Mouse (Mus musculus): Measurements from ENCODE around the gene Rac1. TPM values are rescaled to one million over a fixed set of nuclear protein-coding genes. Genes with fewer than 3 reads are reported as not detected.

Gene Rac1
- polyA plus RNA-seq, 1 experiment from 2014 or later, result 385 TPM

DNA sequence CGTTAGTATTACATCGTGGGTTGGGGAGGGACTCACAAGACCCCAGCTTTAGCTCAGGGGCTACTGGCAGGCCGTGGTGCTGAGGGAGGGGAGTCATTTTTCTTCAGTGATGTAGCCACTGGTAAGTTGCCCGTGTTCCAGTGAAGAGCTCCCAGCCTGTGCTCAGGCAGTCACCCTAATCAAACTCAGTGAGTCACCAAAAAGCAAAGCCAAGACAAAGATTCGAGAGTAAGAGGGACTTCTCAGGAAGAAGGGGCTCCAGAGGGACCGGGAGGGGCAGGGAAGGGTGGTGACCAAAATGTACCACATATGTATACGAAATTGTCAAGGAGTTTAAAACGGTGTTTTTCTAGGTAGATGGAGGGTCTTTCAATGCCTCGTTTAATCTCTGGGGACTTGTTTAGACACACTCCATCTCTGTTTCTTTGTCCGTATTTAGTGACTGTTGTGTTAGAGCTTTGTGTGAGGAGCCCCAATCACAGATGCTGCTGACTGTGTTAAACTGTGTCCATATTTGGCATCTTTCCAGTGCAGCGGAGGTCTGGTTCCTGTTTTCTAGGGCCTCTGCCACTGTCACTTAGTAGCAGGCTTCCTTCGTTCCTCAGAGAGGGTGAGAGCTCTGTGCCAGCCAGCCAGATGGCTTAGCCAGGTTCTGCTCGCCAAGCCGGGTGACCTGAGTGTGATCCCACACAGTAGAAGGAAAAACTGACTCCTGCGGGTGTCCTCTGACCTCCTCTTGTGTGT is 57.2 kb downstream of the Rac1 start:
- ATAC-seq, result no peak
- WGBS, result 71% methylated on average over 15 of the region's 15 CpGs
- Histone ChIP-seq H3K4me2 (ENCODE audit: low read length) (no peak overlapping the region), H3K36me3 (ENCODE audit: control insufficient read depth, insufficient read depth) (peaks cover 16% of the 10 kb centered on the region), H3K27ac (ENCODE audit: low read length) (no peak overlapping the region), H3K4me1 (replicated peaks; ENCODE audit: control insufficient read depth, insufficient read depth, low read length) (peaks cover 4% of the 10 kb centered on the region), H3K4me3 (replicated peaks; ENCODE audit: low read length) (no peak overlapping the region), H3K9ac (replicated peaks; ENCODE audit: low read depth, low read length) (no peak overlapping the region), H3K9me3 (ENCODE audit: control insufficient read depth, low read length) (no peaks in the 10 kb centered on the region), H3K27me3 (replicated peaks; ENCODE audit: control insufficient read depth, insufficient read depth, low read length) (no peaks in the 10 kb centered on the region)

DNA sequence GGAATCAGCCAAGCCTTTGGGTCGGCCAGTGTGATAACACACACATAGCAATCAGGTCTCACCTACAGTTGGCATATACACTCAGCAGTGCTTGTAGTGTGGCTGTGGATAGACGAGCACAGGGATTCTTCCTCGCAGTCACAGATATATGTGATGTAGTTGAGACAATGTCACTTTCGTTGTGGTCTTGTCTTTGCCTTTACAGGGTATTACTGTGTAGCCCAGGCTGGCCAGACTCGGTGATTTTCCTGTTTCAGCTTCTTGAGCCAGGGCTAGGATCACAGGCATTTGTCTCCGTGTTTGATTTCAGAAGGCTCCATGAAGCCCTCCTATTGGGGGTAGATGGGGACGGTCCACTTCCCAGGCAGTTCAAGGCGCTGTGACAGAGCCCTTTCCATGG is 58.2 kb downstream of the Rac1 start:
- H3K27me3 ChIP-seq (replicated peaks; ENCODE audit: control insufficient read depth, insufficient read depth, low read length), result no peaks in the 10 kb centered on the region
- ATAC-seq, result no peak
- H3K9me3 ChIP-seq (ENCODE audit: control insufficient read depth, low read length), result no peaks in the 10 kb centered on the region
- H3K9ac ChIP-seq (replicated peaks; ENCODE audit: low read depth, low read length), result no peak overlapping the region
- 97% methylated on average over 8 of the region's 8 CpGs for WGBS
- peaks cover 8% of the 10 kb centered on the region for H3K36me3 ChIP-seq (ENCODE audit: control insufficient read depth, insufficient read depth)
- H3K4me3 ChIP-seq (replicated peaks; ENCODE audit: low read length), result no peak overlapping the region
- H3K4me1 ChIP-seq (replicated peaks; ENCODE audit: control insufficient read depth, insufficient read depth, low read length), result peaks cover 8% of the 10 kb centered on the region
- H3K27ac ChIP-seq (ENCODE audit: low read length), result no peak overlapping the region
- no peak overlapping the region for H3K4me2 ChIP-seq (ENCODE audit: low read length)

DNA sequence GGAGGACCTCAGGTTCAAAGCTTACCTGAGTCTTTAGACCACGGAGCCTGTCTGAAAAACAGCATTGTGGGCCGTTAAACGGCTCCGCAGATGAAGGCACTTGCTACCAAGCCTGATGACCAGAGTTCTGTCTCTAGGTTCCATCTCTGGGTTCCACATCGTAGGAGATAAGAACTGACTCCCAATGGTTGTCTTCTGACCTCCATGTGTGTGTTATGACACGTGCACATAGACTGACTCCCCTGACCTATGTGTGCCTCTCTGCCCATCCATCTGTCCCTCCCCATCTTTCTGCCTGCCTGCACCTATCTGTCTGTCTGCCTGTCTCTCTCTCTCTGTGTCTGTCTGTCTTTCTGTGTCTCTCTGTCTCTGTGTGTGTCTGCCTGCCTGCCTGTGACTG is 59.9 kb downstream of the Rac1 start:
- Histone ChIP-seq H3K9me3 (ENCODE audit: control insufficient read depth, low read length) (no peaks in the 10 kb centered on the region), H3K4me3 (replicated peaks; ENCODE audit: low read length) (no peak overlapping the region), H3K4me1 (replicated peaks; ENCODE audit: control insufficient read depth, insufficient read depth, low read length) (peaks cover 11% of the 10 kb centered on the region), H3K27me3 (replicated peaks; ENCODE audit: control insufficient read depth, insufficient read depth, low read length) (no peaks in the 10 kb centered on the region), H3K27ac (ENCODE audit: low read length) (no peak overlapping the region), H3K9ac (replicated peaks; ENCODE audit: low read depth, low read length) (no peak overlapping the region), H3K36me3 (ENCODE audit: control insufficient read depth, insufficient read depth) (peaks cover 8% of the 10 kb centered on the region), H3K4me2 (ENCODE audit: low read length) (no peak overlapping the region)
- WGBS, result 94% methylated on average over 6 of the region's 6 CpGs
- ATAC-seq, result no peak

DNA sequence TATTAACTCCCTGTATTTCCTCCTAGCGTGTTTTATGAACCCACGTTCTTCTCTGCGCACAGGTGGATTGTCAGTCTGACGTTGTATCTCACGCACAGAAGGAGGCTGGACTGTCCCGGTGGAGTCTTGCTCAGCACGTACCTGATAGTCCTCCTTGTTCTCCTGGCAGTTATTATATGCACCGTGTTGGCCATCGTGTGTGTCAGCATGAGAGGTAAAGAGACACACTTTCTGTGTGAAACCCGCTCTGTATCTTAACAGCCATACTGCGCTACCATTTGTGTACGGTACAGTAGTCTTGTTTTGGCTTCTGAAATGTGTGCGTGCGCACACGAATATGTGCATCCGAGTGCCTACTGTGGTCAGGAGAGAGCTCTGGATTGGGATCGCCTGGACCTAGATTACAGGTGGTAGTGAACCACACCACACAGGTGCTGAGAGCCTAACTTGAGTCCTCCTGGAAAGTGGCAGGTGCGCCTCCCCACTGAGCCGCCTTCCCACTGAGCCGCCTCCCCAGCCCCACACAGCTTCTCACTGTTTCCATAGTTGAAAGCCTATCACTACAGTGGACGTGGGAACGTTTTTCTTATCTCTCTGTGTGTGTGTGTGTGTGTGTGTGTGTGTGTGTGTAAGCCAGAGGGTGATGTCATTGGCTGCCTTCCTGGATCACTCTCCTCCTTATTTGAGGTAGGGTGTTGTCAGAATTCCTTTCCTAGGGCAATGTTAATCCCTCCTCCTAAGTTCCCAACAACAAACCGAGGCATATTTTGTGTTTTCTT is 60.8 kb downstream of the Rac1 start:
- no peaks in the 10 kb centered on the region for H3K27me3 ChIP-seq (replicated peaks; ENCODE audit: control insufficient read depth, insufficient read depth, low read length)
- H3K9ac ChIP-seq (replicated peaks; ENCODE audit: low read depth, low read length), result no peak overlapping the region
- H3K4me2 ChIP-seq (ENCODE audit: low read length), result no peak overlapping the region
- peaks cover 11% of the 10 kb centered on the region for H3K4me1 ChIP-seq (replicated peaks; ENCODE audit: control insufficient read depth, insufficient read depth, low read length)
- no peak for ATAC-seq
- H3K36me3 ChIP-seq (ENCODE audit: control insufficient read depth, insufficient read depth), result peaks cover 8% of the 10 kb centered on the region
- H3K4me3 ChIP-seq (replicated peaks; ENCODE audit: low read length), result no peak overlapping the region
- 91% methylated on average over 23 of the region's 23 CpGs for WGBS
- H3K9me3 ChIP-seq (ENCODE audit: control insufficient read depth, low read length), result no peaks in the 10 kb centered on the region
- H3K27ac ChIP-seq (ENCODE audit: low read length), result no peak overlapping the region

DNA sequence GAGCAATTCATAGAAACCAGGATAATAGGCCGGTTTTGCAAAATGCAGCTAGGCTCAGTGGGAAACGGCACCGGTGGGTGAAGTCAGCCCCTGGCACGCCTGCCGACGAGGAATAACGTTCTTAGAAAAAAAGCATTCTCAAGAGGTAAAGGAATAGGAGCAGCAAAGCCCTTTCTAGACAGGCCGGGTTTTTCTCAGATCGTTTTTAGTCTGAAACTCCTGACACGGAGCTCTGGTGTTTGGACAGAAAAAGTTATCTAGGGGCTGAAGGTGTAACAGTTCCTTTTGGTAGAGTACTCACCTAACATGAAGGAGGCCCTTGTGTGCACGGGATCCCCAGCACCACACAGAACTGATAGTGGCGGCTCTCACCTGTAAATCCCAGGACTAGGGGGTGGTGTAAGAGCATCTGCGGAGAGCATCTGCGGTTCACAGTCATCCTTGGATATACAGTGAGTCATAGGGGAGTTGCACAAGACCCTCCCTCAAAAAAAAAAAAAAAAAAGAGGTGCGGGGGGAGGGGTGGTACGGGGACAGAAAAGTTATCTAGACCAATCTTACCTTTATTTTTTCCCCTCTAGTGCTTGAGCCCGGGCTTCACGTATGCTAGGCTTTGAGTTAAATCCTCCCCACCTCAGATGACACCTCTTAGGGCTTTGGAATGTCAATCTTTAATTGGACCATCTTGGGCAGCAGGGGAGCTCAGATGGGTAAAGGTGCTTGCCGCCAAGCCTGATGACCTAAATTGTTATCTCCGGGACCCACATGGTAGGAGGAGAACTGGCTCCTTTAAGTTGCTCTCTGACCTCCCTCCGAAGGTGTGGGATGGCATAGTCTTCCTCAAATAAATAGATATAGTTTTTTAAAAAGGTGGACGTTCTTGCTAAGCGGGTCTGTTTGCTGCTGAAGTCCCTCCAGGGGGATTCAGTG is 62.4 kb downstream of the Rac1 start:
- no peak for ATAC-seq
- Histone ChIP-seq H3K27ac (ENCODE audit: low read length) (no peak overlapping the region), H3K27me3 (replicated peaks; ENCODE audit: control insufficient read depth, insufficient read depth, low read length) (no peaks in the 10 kb centered on the region), H3K36me3 (ENCODE audit: control insufficient read depth, insufficient read depth) (peaks cover 8% of the 10 kb centered on the region), H3K4me1 (replicated peaks; ENCODE audit: control insufficient read depth, insufficient read depth, low read length) (peaks cover 11% of the 10 kb centered on the region), H3K4me2 (ENCODE audit: low read length) (peak overlapping the region; percentile 68), H3K9ac (replicated peaks; ENCODE audit: low read depth, low read length) (peak overlapping the region; percentile 72), H3K4me3 (replicated peaks; ENCODE audit: low read length) (peak overlapping the region; percentile 65), H3K9me3 (ENCODE audit: control insufficient read depth, low read length) (no peaks in the 10 kb centered on the region)
- 33% methylated on average over 23 of the region's 23 CpGs for WGBS

DNA sequence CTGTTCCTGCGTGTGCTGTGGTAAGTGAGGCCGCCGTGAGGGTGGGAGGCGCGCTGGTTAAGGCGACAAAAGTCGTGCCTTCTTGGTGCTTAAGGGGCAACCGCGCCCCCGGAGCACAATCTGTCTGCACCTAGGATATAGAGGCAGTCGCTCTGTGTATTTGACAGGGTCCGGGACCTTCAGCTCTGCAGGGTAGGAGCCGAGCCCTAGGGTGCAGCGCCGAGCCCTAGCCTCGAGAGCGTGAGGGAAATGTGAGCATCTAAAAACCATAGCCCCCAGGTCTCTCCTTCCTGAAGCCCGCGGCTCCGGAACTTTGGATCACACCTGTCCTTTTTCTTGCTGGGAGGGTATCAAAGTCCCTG is 63.1 kb downstream of the Rac1 start:
- Histone ChIP-seq H3K27me3 (replicated peaks; ENCODE audit: control insufficient read depth, insufficient read depth, low read length) (no peaks in the 10 kb centered on the region), H3K4me3 (replicated peaks; ENCODE audit: low read length) (peak overlapping the region; percentile 65), H3K9ac (replicated peaks; ENCODE audit: low read depth, low read length) (peak overlapping the region; percentile 72), H3K9me3 (ENCODE audit: control insufficient read depth, low read length) (no peaks in the 10 kb centered on the region), H3K27ac (ENCODE audit: low read length) (peak overlapping the region; percentile 34), H3K36me3 (ENCODE audit: control insufficient read depth, insufficient read depth) (peaks cover 6% of the 10 kb centered on the region), H3K4me2 (ENCODE audit: low read length) (peak overlapping the region; percentile 68), H3K4me1 (replicated peaks; ENCODE audit: control insufficient read depth, insufficient read depth, low read length) (peaks cover 11% of the 10 kb centered on the region)
- ATAC-seq, result peak; percentile 75; the same call in 1 of the 2 replicates
- under 1% methylated on average over 20 of the region's 20 CpGs for WGBS

DNA sequence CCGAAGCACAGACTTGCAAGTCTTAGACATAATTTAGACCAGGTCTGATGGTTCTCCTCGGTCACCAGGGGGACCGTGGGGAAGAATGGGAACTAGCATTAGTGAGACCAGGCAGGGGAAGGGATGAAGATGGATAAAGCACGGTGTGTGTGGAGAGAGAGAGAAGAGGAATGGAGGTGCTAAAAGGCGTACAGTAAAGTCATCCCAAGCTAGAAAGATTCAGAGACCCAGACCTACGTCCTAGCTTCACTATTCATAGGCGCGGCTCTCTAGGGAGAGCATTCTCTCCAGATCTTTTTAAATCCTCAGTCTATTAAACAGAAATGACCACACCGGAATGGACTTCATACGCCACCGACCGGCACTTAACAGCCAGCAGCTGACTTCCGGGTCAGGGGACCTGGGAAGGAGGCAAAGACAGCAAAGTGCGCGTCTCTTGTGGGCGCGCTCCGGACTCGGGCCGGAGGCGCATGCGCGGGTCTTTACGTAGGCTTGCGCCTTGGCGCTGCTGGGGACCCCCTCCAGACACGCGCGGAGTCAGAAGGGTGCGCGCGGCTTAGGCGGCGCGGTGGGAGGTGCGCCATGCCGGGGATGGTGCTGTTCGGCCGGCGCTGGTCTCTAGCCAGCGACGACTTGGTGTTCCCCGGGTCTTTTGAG is 63.6 kb downstream of the Rac1 start, which contains the start of gene Daglb:
Gene Daglb, plus strand, starts transcription at position 485 of the 657 bp plus-strand sequence.
- H3K36me3 ChIP-seq (ENCODE audit: control insufficient read depth, insufficient read depth), result peaks cover 5% of the 10 kb centered on the region
- 2% methylated on average over 43 of the region's 43 CpGs for WGBS
- peak within 1 kb of the TSS; percentile 72 for H3K9ac ChIP-seq (replicated peaks; ENCODE audit: low read depth, low read length)
- peak within 1 kb of the TSS; percentile 65 for H3K4me3 ChIP-seq (replicated peaks; ENCODE audit: low read length)
- H3K27ac ChIP-seq (ENCODE audit: low read length), result peak within 1 kb of the TSS; percentile 34
- no peaks in the 10 kb centered on the region for H3K27me3 ChIP-seq (replicated peaks; ENCODE audit: control insufficient read depth, insufficient read depth, low read length)
- H3K9me3 ChIP-seq (ENCODE audit: control insufficient read depth, low read length), result no peaks in the 10 kb centered on the region
- peaks cover 11% of the 10 kb centered on the region for H3K4me1 ChIP-seq (replicated peaks; ENCODE audit: control insufficient read depth, insufficient read depth, low read length)
- peak; percentile 98 for ATAC-seq
- H3K4me2 ChIP-seq (ENCODE audit: low read length), result peak within 1 kb of the TSS; percentile 68

DNA sequence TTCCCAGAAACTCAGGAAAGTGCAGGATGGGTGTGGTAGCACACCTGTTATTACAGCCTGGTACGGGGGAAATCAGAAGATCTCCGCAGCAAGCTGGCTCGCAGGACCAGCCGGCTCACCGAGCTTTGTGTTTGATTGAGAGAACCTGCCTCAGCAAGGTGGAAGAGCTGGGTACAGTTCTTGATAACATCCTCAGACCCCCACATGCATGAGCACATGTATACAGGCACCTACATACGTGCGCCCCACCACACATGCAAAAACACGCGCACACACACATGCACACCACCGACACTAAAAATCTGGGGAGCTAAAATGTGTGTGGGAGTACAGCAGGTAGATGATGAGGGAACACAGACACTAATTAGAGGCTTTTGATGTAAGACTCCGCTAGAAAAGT is 64.2 kb downstream of the Rac1 start:
- Histone ChIP-seq H3K4me1 (replicated peaks; ENCODE audit: control insufficient read depth, insufficient read depth, low read length) (peaks cover 11% of the 10 kb centered on the region), H3K27ac (ENCODE audit: low read length) (peak overlapping the region; percentile 34; the same call in 1 of the 2 replicates), H3K4me2 (ENCODE audit: low read length) (peak overlapping the region; percentile 68), H3K4me3 (replicated peaks; ENCODE audit: low read length) (peak overlapping the region; percentile 65), H3K9ac (replicated peaks; ENCODE audit: low read depth, low read length) (peak overlapping the region; percentile 72), H3K27me3 (replicated peaks; ENCODE audit: control insufficient read depth, insufficient read depth, low read length) (no peaks in the 10 kb centered on the region), H3K9me3 (ENCODE audit: control insufficient read depth, low read length) (no peaks in the 10 kb centered on the region), H3K36me3 (ENCODE audit: control insufficient read depth, insufficient read depth) (peaks cover 3% of the 10 kb centered on the region; the same call in 1 of the 2 replicates)
- WGBS, result 80% methylated on average over 11 of the region's 11 CpGs
- no peak for ATAC-seq
